Comparison of ENCODE assay signal across 25 mouse cellular contexts in the genomic region with DNA sequence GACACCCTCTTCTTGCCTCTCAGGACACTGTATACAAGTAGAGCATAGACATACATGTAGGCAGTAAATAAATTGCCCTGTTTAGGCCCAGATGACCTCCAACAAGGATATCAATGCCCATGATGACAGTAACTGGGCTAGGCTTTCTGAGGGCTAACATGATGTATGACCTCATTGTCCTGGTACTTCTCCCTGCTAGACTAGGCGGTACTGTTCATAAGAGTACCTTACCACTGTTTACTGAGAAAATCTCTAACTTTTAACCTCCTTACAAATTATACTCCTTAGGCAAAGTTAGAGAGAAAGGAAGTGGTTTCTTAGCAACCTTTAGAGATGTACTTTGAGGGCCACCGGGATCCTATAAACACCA. TPM values are rescaled to one million over a fixed set of nuclear protein-coding genes. Genes with fewer than 3 reads are reported as not detected.
DNase-seq lines count a peak whose midpoint lies in the region; ATAC-seq and TF ChIP-seq lines count a peak whose summit lies in the region.
"Had no signal": no experiment of that assay in that cellular context is flagged by ENCODE, and none has a peak within 500 bp of the region (broad histone marks: within the 10 kb centered on the region; RNA-seq: fewer than 3 reads in every experiment).

No protein-coding gene starts in this region.

- DNase-seq in embryonic facial prominence, embryonic 11.5 days (ENCODE audit: low spot score) = no peak
- no peak for DNase-seq in embryonic facial prominence, embryonic 10.5 days (ENCODE audit: low spot score)
- DNase-seq in limb, embryonic 10.5 days (ENCODE audit: low spot score) = no peak
- no peak for DNase-seq in left cerebral cortex, postnatal 10 days (ENCODE audit: extremely low spot score in 1 of 2, low spot score in 2 of 2)
- no peak for DNase-seq in left cerebral cortex, postnatal 36 days (ENCODE audit: low spot score in 2 of 2)
- DNase-seq: cerebellum, adult 18-20 months; cerebellum, adult 9-11 months; cerebellum, postnatal 36 days; gastrocnemius, postnatal 14 days had no signal

- no peak overlapping the region for H3ac ChIP-seq in myocyte (ENCODE audit: control insufficient read depth, insufficient read length)

- H3K36me3 ChIP-seq in embryonic facial prominence, embryonic 11.5 days (replicated peaks; ENCODE audit: control insufficient read depth, insufficient read depth, low read depth, low read length) = no peaks in the 10 kb centered on the region
- no peaks in the 10 kb centered on the region for H3K36me3 ChIP-seq in embryonic facial prominence, embryonic 10.5 days (replicated peaks)
- H3K36me3 ChIP-seq in limb, embryonic 12.5 days = no peaks in the 10 kb centered on the region
- H3K36me3 ChIP-seq in limb, embryonic 10.5 days = no peaks in the 10 kb centered on the region
- no peaks in the 10 kb centered on the region for H3K36me3 ChIP-seq in myocyte (ENCODE audit: control insufficient read depth, insufficient read depth)
- H3K36me3 ChIP-seq: forebrain, embryonic 12.5 days; heart, embryonic 13.5 days; hindbrain, embryonic 13.5 days had no signal

- H3K9ac ChIP-seq in embryonic facial prominence, embryonic 11.5 days (replicated peaks; ENCODE audit: low read length) = no peak overlapping the region
- no peak overlapping the region for H3K9ac ChIP-seq in limb, embryonic 12.5 days (replicated peaks)
- H3K9ac ChIP-seq: forebrain, embryonic 12.5 days; heart, embryonic 13.5 days; hindbrain, embryonic 13.5 days had no signal

- no peak overlapping the region for H3K4me3 ChIP-seq in embryonic facial prominence, embryonic 11.5 days (ENCODE audit: low read depth, low read length)
- H3K4me3 ChIP-seq in embryonic facial prominence, embryonic 10.5 days = no peak overlapping the region
- H3K4me3 ChIP-seq in limb, embryonic 12.5 days (replicated peaks) = no peak overlapping the region
- no peak overlapping the region for H3K4me3 ChIP-seq in limb, embryonic 10.5 days
- no peak overlapping the region for H3K4me3 ChIP-seq in myocyte
- H3K4me3 ChIP-seq: forebrain, embryonic 12.5 days; heart, embryonic 13.5 days; hindbrain, embryonic 13.5 days had no signal

- H3K9me3 ChIP-seq in embryonic facial prominence, embryonic 11.5 days (replicated peaks; ENCODE audit: control insufficient read depth, low read length) = no peaks in the 10 kb centered on the region
- H3K9me3 ChIP-seq in embryonic facial prominence, embryonic 10.5 days = no peaks in the 10 kb centered on the region
- no peaks in the 10 kb centered on the region for H3K9me3 ChIP-seq in limb, embryonic 12.5 days
- no peaks in the 10 kb centered on the region for H3K9me3 ChIP-seq in limb, embryonic 10.5 days (replicated peaks)
- H3K9me3 ChIP-seq: forebrain, embryonic 12.5 days; heart, embryonic 13.5 days; hindbrain, embryonic 13.5 days had no signal

- no peaks in the 10 kb centered on the region for H3K79me2 ChIP-seq in myocyte (ENCODE audit: control insufficient read depth, insufficient read depth)

- ATAC-seq in embryonic facial prominence, embryonic 11.5 days (replicated peaks; ENCODE audit: insufficient number of reproducible peaks, low FRiP score, low TSS enrichment, low read depth) = 0 out of 2 replicates have a peak, but pooled peaks have one; percentile 18
- ATAC-seq in limb, embryonic 12.5 days (ENCODE audit: insufficient number of reproducible peaks, insufficient read depth, low FRiP score, low TSS enrichment, low read depth) = peak; percentile 67; the same call in 1 of the 2 replicates
- ATAC-seq: activated CD4-positive, CD25-positive, alpha-beta regulatory T cell, adult 4 months; forebrain, embryonic 16.5 days; hindbrain, postnatal 0 days had no signal

- intact Hi-C loops in left cerebral cortex, postnatal 10 days (cut with DNase I) = no loop called here
- intact Hi-C loops in left cerebral cortex, postnatal 36 days (cut with DNase I) = no loop called here

- no peaks in the 10 kb centered on the region for H3K27me3 ChIP-seq in embryonic facial prominence, embryonic 11.5 days (ENCODE audit: control insufficient read depth, insufficient read depth, low read length)
- H3K27me3 ChIP-seq in embryonic facial prominence, embryonic 10.5 days (replicated peaks; ENCODE audit: low read depth, poor library complexity, severe bottlenecking) = no peaks in the 10 kb centered on the region
- H3K27me3 ChIP-seq in limb, embryonic 12.5 days = no peaks in the 10 kb centered on the region
- H3K27me3 ChIP-seq in limb, embryonic 10.5 days (ENCODE audit: low read depth, poor library complexity, severe bottlenecking) = no peaks in the 10 kb centered on the region
- no peaks in the 10 kb centered on the region for H3K27me3 ChIP-seq in myocyte (ENCODE audit: control insufficient read depth, insufficient read depth, insufficient read length)
- H3K27me3 ChIP-seq: forebrain, embryonic 12.5 days; heart, embryonic 13.5 days; hindbrain, embryonic 13.5 days; Patski had no signal

- TF ChIP-seq POLR2A in myocyte (IDR thresholded peaks at IDR 0.05; ENCODE audit: insufficient read length, low read depth) = no peak

- 88% methylated on average over 2 of the region's 2 CpGs for WGBS in embryonic facial prominence, embryonic 11.5 days
- 96% methylated on average over 2 of the region's 2 CpGs for WGBS in embryonic facial prominence, embryonic 10.5 days
- 83% methylated on average over 2 of the region's 2 CpGs for WGBS in limb, embryonic 12.5 days
- 88% methylated on average over 2 of the region's 2 CpGs for whole genome bisulfite sequencing in limb, embryonic 10.5 days

- no peaks in the 10 kb centered on the region for H3K4me1 ChIP-seq in embryonic facial prominence, embryonic 11.5 days (ENCODE audit: control insufficient read depth, insufficient read depth, low read length)
- peaks cover 16% of the 10 kb centered on the region; the same call in 1 of the 2 replicates for H3K4me1 ChIP-seq in embryonic facial prominence, embryonic 10.5 days
- peaks cover 16% of the 10 kb centered on the region for H3K4me1 ChIP-seq in limb, embryonic 12.5 days (replicated peaks)
- peaks cover 18% of the 10 kb centered on the region for H3K4me1 ChIP-seq in limb, embryonic 10.5 days
- H3K4me1 ChIP-seq: hindbrain, embryonic 13.5 days had no signal

- H3K4me2 ChIP-seq in embryonic facial prominence, embryonic 11.5 days (ENCODE audit: low read depth, low read length) = no peak overlapping the region
- no peak overlapping the region for H3K4me2 ChIP-seq in limb, embryonic 12.5 days
- H3K4me2 ChIP-seq in myocyte (ENCODE audit: low read depth) = peak overlapping the region; percentile 58
- H3K4me2 ChIP-seq: forebrain, embryonic 12.5 days; heart, embryonic 13.5 days; hindbrain, embryonic 13.5 days had no signal

- H3K27ac ChIP-seq in embryonic facial prominence, embryonic 11.5 days (replicated peaks; ENCODE audit: low read depth, low read length) = no peak overlapping the region
- no peak overlapping the region for H3K27ac ChIP-seq in embryonic facial prominence, embryonic 10.5 days (replicated peaks)
- H3K27ac ChIP-seq in limb, embryonic 12.5 days = no peak overlapping the region
- H3K27ac ChIP-seq in limb, embryonic 10.5 days = no peak overlapping the region
- H3K27ac ChIP-seq: forebrain, embryonic 12.5 days; heart, embryonic 13.5 days; hindbrain, embryonic 13.5 days; hindbrain, postnatal 0 days had no signal

RNA-seq across cellular contexts. Expression of a gene that starts 10.0 kb away (rescaled TPM):
- not detected in 2 replicates for polyA plus RNA-seq in embryonic facial prominence, embryonic 11.5 days (2014; fragmentation: Nextera tagmentation; extraction: Ambion mirVana)
- polyA plus RNA-seq in embryonic facial prominence, embryonic 10.5 days (2016; fragmentation: Nextera tagmentation; extraction: Ambion mirVana) = 0.44 TPM in 1 of 2 replicates, not detected in the other
- polyA plus RNA-seq in limb, embryonic 12.5 days (2016; fragmentation: Nextera tagmentation; extraction: Ambion mirVana) = 0.06 and 0.16 TPM in 2 replicates
- 0.98 TPM in 1 of 2 replicates, not detected in the other for polyA plus RNA-seq in limb, embryonic 10.5 days (2016; fragmentation: Nextera tagmentation; extraction: Ambion mirVana)
- 4.7 TPM for polyA plus RNA-seq in myocyte (2012; fragmentation: generic; extraction: Trizol)
- total RNA-seq in left cerebral cortex, postnatal 10 days (2021) = 1 to 10 TPM; 1.7 to 1.8 TPM
- 1 to 10 TPM in 1 of 2 experiments, under 1 TPM in 1; 0.88 to 1.4 TPM for total RNA-seq in left cerebral cortex, postnatal 36 days (2021)
- total RNA-seq: adrenal gland, adult 18-20 months; adrenal gland, postnatal 14 days; heart, adult 8-10 months; hematopoietic stem cell, adult 5-6 weeks had no signal
- polyA plus RNA-seq: forebrain, embryonic 12.5 days; forebrain, embryonic 16.5 days had no signal

RNA-seq across cellular contexts. Expression of a gene that starts 13.4 kb away (rescaled TPM):
- polyA plus RNA-seq in embryonic facial prominence, embryonic 11.5 days (2014; fragmentation: Nextera tagmentation; extraction: Ambion mirVana) = 48.2 and 52.1 TPM in 2 replicates
- polyA plus RNA-seq in embryonic facial prominence, embryonic 10.5 days (2016; fragmentation: Nextera tagmentation; extraction: Ambion mirVana) = 32.9 and 34.7 TPM in 2 replicates
- 39.6 and 43.7 TPM in 2 replicates for polyA plus RNA-seq in limb, embryonic 12.5 days (2016; fragmentation: Nextera tagmentation; extraction: Ambion mirVana)
- 40.1 and 40.8 TPM in 2 replicates for polyA plus RNA-seq in limb, embryonic 10.5 days (2016; fragmentation: Nextera tagmentation; extraction: Ambion mirVana)
- 210 TPM for polyA plus RNA-seq in myocyte (2012; fragmentation: generic; extraction: Trizol)
- total RNA-seq in left cerebral cortex, postnatal 10 days (2021) = 10 to 100 TPM; 73.7 to 83.6 TPM
- total RNA-seq in left cerebral cortex, postnatal 36 days (2021) = 10 to 100 TPM; 79.4 to 89.8 TPM
- total RNA-seq: hematopoietic stem cell, adult 5-6 weeks; MEL had no signal
- polyA plus RNA-seq: activated CD4-positive, CD25-positive, alpha-beta regulatory T cell, adult 4 months had no signal

RNA-seq across cellular contexts. Expression of a gene that starts 23.8 kb away (rescaled TPM):
- polyA plus RNA-seq in embryonic facial prominence, embryonic 11.5 days (2014; fragmentation: Nextera tagmentation; extraction: Ambion mirVana) = 0.32 TPM in 1 of 2 replicates, not detected in the other
- polyA plus RNA-seq in embryonic facial prominence, embryonic 10.5 days (2016; fragmentation: Nextera tagmentation; extraction: Ambion mirVana) = not detected in 2 replicates
- polyA plus RNA-seq in limb, embryonic 12.5 days (2016; fragmentation: Nextera tagmentation; extraction: Ambion mirVana) = 0.20 and 1.0 TPM in 2 replicates
- polyA plus RNA-seq in limb, embryonic 10.5 days (2016; fragmentation: Nextera tagmentation; extraction: Ambion mirVana) = 0.30 TPM in 1 of 2 replicates, not detected in the other
- polyA plus RNA-seq in myocyte (2012; fragmentation: generic; extraction: Trizol) = 2.9 TPM
- not detected for total RNA-seq in left cerebral cortex, postnatal 10 days (2021)
- total RNA-seq in left cerebral cortex, postnatal 36 days (2021) = under 1 TPM; 0.34 to 0.44 TPM
- total RNA-seq: gastrocnemius, postnatal 14 days; hematopoietic stem cell, adult 5-6 weeks; hindbrain, postnatal 0 days; MEL had no signal
- polyA plus RNA-seq: forebrain, embryonic 16.5 days; frontal cortex, adult 2 months; heart, postnatal 0 days; hindbrain, embryonic 13.5 days; hindbrain, postnatal 0 days had no signal

RNA-seq across cellular contexts. Expression of a gene that starts 36.2 kb away (rescaled TPM):
- 12.9 and 14.6 TPM in 2 replicates for polyA plus RNA-seq in embryonic facial prominence, embryonic 11.5 days (2014; fragmentation: Nextera tagmentation; extraction: Ambion mirVana)
- polyA plus RNA-seq in embryonic facial prominence, embryonic 10.5 days (2016; fragmentation: Nextera tagmentation; extraction: Ambion mirVana) = 8.3 and 8.5 TPM in 2 replicates
- 19.8 and 20.1 TPM in 2 replicates for polyA plus RNA-seq in limb, embryonic 12.5 days (2016; fragmentation: Nextera tagmentation; extraction: Ambion mirVana)
- 8.5 and 10.3 TPM in 2 replicates for polyA plus RNA-seq in limb, embryonic 10.5 days (2016; fragmentation: Nextera tagmentation; extraction: Ambion mirVana)
- 106 TPM for polyA plus RNA-seq in myocyte (2012; fragmentation: generic; extraction: Trizol)
- 10 to 100 TPM; 20.5 to 23.9 TPM for total RNA-seq in left cerebral cortex, postnatal 10 days (2021)
- total RNA-seq in left cerebral cortex, postnatal 36 days (2021) = 10 to 100 TPM; 20.9 to 21.8 TPM

RNA-seq across cellular contexts. Expression of a gene that starts 36.2 kb away (rescaled TPM):
- polyA plus RNA-seq in embryonic facial prominence, embryonic 11.5 days (2014; fragmentation: Nextera tagmentation; extraction: Ambion mirVana) = 8.4 and 13.4 TPM in 2 replicates
- 5.7 and 6.4 TPM in 2 replicates for polyA plus RNA-seq in embryonic facial prominence, embryonic 10.5 days (2016; fragmentation: Nextera tagmentation; extraction: Ambion mirVana)
- 7.3 and 8.3 TPM in 2 replicates for polyA plus RNA-seq in limb, embryonic 12.5 days (2016; fragmentation: Nextera tagmentation; extraction: Ambion mirVana)
- polyA plus RNA-seq in limb, embryonic 10.5 days (2016; fragmentation: Nextera tagmentation; extraction: Ambion mirVana) = 4.6 and 5.3 TPM in 2 replicates
- 189 TPM for polyA plus RNA-seq in myocyte (2012; fragmentation: generic; extraction: Trizol)
- total RNA-seq in left cerebral cortex, postnatal 10 days (2021) = 10 to 100 TPM; 54.7 to 62.3 TPM
- total RNA-seq in left cerebral cortex, postnatal 36 days (2021) = 100 to 1,000 TPM; 118 to 137 TPM
